Mouse (Mus musculus) fibroblast of lung, adult 2 months (primary cell): ENCODE results near the gene Cd40.

Experiments used
- DNase-seq: peaks from one replicate; pipeline ENCODE4 v3.0.0-alpha.2; 2011; ENCODE audit warnings: low read depth

Cd40 gene

GRCm38 (mm10) chr2:165054888-165055852, at the start of gene Cd40:
Gene Cd40, plus strand, starts transcription at chr2:165055627.
- DNase-seq: no peak

GRCm38 (mm10) chr2:165006813-165007212, 48.6 kb upstream of the Cd40 start:
- DNase-seq: no peak

GRCm38 (mm10) chr2:165007986-165008385, 47.4 kb upstream of the Cd40 start:
- DNase-seq: no peak

- no peak for DNase-seq
Observed at GRCm38 (mm10) chr2:165009161-165009560, 46.3 kb upstream of the Cd40 start.

- no peak for DNase-seq
Observed at GRCm38 (mm10) chr2:165009581-165009980, 45.8 kb upstream of the Cd40 start.

- no peak for DNase-seq
Observed at GRCm38 (mm10) chr2:165010351-165010750, 45.1 kb upstream of the Cd40 start.

GRCm38 (mm10) chr2:165014935-165015334, 40.5 kb upstream of the Cd40 start:
- no peak for DNase-seq

GRCm38 (mm10) chr2:165020490-165020889, 34.9 kb upstream of the Cd40 start:
- DNase-seq: no peak

- no peak for DNase-seq
Observed at GRCm38 (mm10) chr2:165027163-165027562, 28.3 kb upstream of the Cd40 start.

- DNase-seq: no peak
Observed at GRCm38 (mm10) chr2:165032533-165032932, 22.9 kb upstream of the Cd40 start.

GRCm38 (mm10) chr2:165033306-165033705, 22.1 kb upstream of the Cd40 start:
- no peak for DNase-seq

- peak; percentile 81 for DNase-seq
Observed at GRCm38 (mm10) chr2:165034131-165035057, 21.0 kb upstream of the Cd40 start, which contains the start of gene Ncoa5. Gene Ncoa5, minus strand, starts transcription at chr2:165034867.

GRCm38 (mm10) chr2:165035058-165035431, 20.4 kb upstream of the Cd40 start:
- DNase-seq: no peak

GRCm38 (mm10) chr2:165037415-165037814, 18.0 kb upstream of the Cd40 start:
- DNase-seq: no peak

- DNase-seq: no peak
Observed at GRCm38 (mm10) chr2:165042126-165042525, 13.3 kb upstream of the Cd40 start.

GRCm38 (mm10) chr2:165043090-165043636, 12.3 kb upstream of the Cd40 start:
- no peak for DNase-seq

GRCm38 (mm10) chr2:165043729-165044128, 11.7 kb upstream of the Cd40 start:
- DNase-seq: no peak

GRCm38 (mm10) chr2:165049044-165049443, 6.4 kb upstream of the Cd40 start:
- no peak for DNase-seq

- no peak for DNase-seq
Observed at GRCm38 (mm10) chr2:165050826-165051548, 4.4 kb upstream of the Cd40 start.

GRCm38 (mm10) chr2:165051566-165051965, 3.9 kb upstream of the Cd40 start:
- no peak for DNase-seq

GRCm38 (mm10) chr2:165055905-165056304, 478 bp downstream of the Cd40 start:
- DNase-seq: no peak
